Mouse (Mus musculus): ENCODE measurements around the gene Cblb.

The Cblb gene

GRCm38 (mm10) chr16:52119003-52119402, 88.0 kb downstream of the Cblb start:
- no peak for DNase-seq (ENCODE audit: inconsistent age in 2 of 2, low spot score in 1 of 2)

- DNase-seq (ENCODE audit: inconsistent age in 2 of 2, low spot score in 1 of 2) = no peak
These were observed 93.9 kb downstream of the Cblb start for GRCm38 (mm10) chr16:52124974-52125373.

DNA sequence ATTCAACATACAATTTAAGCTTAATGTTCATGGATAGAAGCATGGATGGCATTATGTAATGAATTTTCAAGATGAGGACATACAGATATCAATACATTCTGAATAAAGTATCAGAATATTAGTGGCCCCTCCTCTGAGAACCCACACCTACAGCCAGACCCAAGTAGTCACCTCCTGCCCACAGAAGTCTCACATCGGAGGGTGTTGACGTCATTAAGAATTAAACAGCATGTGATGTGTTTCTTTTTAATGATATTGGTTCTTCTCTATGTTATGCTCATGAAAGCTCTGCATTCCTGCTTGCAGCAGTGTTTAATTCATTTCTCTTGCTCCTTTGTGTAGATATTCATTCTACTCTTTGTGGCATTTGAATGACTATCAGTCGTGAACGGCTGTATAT, 94.9 kb downstream of the Cblb start:
- DNase-seq (ENCODE audit: inconsistent age in 2 of 2, low spot score in 1 of 2) = no peak

DNA sequence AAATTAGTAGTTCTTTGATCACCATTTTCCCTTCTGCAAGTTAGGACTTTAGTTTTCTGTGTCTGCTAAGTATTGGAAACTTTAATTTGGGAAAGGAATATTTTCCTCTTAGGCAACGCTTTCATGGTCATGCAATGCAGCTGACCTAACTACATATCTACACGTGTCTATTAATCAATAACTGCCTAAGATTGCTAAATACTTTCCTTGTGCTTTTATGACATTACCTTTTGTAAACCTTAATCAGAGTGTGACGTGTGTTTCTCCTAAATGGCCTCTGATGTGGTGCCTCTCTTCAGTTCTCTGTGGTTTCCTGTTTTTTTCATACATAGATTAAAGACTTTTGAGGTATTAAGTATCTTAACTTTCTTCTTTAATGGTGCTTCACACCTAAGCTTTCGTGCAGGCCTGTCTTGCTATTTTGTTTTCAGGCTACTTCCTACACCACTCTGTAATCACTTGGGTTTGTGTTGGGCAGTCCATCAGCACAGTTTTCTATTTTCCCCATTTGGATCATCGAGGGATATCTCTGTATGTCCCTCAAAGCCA, 98.4 kb downstream of the Cblb start:
- no peak for DNase-seq (ENCODE audit: inconsistent age in 2 of 2, low spot score in 1 of 2)

DNA sequence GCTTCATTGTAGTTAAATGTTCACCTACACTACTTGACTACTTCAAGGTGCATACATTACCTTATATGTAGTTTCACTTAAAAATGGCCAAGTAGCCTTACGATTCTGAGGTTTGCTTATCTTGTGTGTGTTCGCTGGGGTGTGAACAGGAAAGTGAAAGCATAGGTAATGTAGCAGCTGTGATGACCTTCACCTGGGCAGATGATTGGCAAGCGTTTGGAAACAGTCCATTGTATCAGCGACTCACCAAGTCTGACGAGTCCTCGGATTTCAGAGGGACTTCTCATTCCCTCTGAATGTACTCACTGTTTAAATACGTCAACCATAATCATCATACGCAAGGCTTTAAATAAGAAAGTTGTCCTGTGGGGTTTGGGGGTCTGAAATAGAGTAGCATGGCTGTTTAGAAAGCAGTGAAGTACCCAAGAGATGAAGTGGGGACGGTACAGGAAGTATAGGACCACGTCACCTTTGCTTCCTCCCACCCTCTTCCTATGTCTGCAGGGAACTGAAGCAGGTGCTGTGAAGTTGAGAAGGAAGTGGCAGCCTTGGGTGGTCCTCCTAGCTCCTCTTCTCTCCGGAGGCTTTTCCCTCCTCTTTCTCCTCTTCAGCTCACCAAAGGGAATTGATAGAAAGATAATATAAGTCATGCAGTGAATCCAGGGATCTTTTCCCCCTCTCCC, 101.9 kb downstream of the Cblb start:
- no peak for DNase-seq (ENCODE audit: inconsistent age in 2 of 2, low spot score in 1 of 2)

- peak; percentile 75 to 88 for DNase-seq (ENCODE audit: inconsistent age in 2 of 2, low spot score in 1 of 2)
These were observed 103.7 kb downstream of the Cblb start for GRCm38 (mm10) chr16:52134631-52135227.

GRCm38 (mm10) chr16:52135689-52136390, 104.8 kb downstream of the Cblb start:
- DNase-seq (ENCODE audit: inconsistent age in 2 of 2, low spot score in 1 of 2) = no peak

GRCm38 (mm10) chr16:52143101-52143500, 112.1 kb downstream of the Cblb start:
- no peak for DNase-seq (ENCODE audit: inconsistent age in 2 of 2, low spot score in 1 of 2)

- no peak for DNase-seq (ENCODE audit: inconsistent age in 2 of 2, low spot score in 1 of 2)
These were observed 112.8 kb downstream of the Cblb start for GRCm38 (mm10) chr16:52143818-52144217.

GRCm38 (mm10) chr16:52144792-52145191, 113.8 kb downstream of the Cblb start:
- no peak for DNase-seq (ENCODE audit: inconsistent age in 2 of 2, low spot score in 1 of 2)

DNA sequence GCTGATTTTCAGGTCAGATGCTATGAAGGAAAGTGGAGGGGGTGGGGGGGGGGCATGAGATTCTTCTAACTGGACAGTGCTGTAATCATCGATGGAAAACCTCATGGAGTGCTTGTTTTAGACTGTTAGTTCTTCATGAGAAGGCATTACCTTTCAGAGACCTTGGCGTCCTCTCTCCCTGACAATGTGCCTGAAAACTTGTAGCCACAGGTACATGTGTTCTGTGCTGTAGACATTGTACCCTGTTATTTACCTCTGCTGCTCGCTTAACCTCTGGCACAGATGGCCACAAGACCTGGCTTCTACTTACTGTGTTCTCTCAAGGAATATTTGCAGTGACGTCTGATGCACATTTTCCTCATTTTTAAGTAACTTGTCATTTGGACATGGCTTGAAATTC, 114.5 kb downstream of the Cblb start:
- no peak for DNase-seq (ENCODE audit: inconsistent age in 2 of 2, low spot score in 1 of 2)

DNA sequence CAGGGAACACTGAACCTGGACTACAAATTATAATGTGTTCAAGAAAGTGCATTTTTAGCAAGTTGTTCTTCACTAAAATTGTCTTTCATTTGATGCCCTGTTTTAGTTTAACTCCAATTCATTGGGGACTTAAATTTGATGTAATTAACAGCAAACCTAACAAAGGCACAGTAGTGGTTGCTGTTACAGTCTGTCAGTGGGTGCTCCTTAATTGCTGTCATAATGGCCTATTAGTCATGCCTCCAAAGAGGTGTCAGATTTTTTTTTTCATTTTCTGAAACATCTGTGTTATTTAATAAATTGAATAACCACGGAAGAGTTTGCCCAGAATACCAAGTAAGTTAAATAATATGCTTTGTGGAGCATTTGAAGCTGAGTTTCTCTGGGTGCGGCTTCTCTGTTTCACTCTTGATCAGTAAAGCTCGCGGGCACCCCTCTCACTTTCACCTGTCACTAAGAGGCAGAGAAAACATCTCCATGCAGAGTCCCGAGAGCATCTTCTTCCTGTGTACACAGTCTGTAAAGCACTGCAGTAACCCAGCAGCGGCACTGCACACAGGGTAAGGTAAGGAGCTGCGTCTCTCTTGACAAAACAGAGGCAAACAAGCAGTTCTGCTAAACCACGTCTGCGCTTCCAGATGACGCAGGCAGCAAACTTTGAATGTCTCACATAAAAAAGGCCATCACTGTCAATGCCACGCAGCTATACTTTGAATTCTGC, 116.1 kb downstream of the Cblb start:
- no peak for DNase-seq (ENCODE audit: inconsistent age in 2 of 2, low spot score in 1 of 2)

- DNase-seq (ENCODE audit: inconsistent age in 2 of 2, low spot score in 1 of 2) = no peak
These were observed 117.0 kb downstream of the Cblb start for GRCm38 (mm10) chr16:52148041-52148440.

DNA sequence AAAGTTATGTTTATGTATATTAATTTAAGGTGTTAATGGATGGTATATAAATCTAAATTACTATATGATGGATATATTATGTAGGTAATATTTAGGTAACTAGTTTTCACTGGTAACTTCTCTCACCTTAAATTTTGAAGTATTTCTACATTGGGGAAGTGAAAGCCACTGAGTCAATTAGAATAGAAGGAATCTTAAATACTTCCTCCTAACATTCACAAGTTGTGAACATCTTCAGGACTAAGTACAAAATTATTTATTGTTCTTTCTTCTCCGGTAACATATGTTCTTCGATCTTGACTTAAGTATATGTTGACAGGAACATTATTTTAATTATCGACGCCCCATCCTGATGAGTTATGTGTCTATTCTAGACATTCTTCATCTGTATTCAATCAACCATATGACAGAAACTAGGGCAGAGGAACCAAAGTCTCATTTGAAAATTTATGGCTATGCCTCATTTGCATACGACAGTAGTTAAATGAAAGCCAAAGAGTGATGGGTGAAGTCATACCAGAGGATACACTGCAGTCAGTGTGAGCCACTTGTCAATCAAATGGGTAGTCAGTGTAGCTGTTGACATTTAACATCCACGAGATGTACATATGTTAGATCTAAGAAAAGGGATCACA, 118.2 kb downstream of the Cblb start:
- DNase-seq (ENCODE audit: inconsistent age in 2 of 2, low spot score in 1 of 2) = no peak

GRCm38 (mm10) chr16:52155030-52155696, 124.1 kb downstream of the Cblb start:
- no peak for DNase-seq (ENCODE audit: inconsistent age in 2 of 2, low spot score in 1 of 2)

DNA sequence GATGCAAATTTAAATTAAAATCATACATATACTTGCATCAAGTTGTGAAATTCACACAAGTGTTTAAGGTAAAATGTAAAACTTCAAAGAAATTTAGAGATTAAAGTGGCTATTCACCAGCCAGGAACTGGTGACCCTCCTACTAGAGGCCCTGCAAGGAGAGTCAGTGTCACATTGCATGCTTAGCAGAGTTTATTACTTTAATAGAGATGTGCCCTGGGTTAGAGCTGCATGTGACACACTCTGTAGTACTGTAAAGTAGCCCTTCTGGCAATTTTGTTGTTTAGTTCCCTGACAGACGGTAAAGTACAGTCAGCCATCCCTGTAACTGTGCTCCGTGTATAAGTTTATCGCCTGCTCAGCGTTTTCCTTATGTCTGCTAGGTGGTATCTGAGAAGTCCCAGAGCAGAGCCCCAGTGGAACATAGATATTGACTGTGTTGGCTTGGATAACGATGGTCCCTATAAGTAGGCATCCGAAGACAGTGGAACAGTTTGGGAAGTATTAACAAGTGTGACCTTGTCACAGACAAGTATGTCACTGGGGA, 129.0 kb downstream of the Cblb start:
- no peak for DNase-seq (ENCODE audit: inconsistent age in 2 of 2, low spot score in 1 of 2)

GRCm38 (mm10) chr16:52164246-52164645, 133.2 kb downstream of the Cblb start:
- no peak for DNase-seq (ENCODE audit: inconsistent age in 2 of 2, low spot score in 1 of 2)

- DNase-seq (ENCODE audit: inconsistent age in 2 of 2, low spot score in 1 of 2) = no peak
These were observed 142.2 kb downstream of the Cblb start for GRCm38 (mm10) chr16:52173253-52173652.

DNA sequence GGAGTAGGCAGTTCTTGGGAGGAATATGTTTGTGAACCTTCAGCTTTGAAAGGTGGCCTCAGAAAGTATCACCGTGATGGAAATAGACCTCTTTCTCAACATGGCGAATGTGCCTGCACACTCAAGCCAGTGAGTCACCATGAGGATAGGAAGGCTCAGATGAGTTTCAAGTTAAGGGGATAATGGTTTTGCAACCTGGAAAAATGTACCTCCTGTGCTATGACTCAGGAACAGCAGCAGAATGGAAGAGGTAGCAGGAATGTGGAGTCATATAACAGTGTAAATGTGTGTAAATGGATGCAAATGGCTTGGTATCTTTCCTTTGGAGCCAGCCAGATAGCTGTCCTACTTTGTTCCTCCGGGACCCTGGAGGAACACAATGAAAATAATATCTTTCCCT, 148.8 kb downstream of the Cblb start:
- no peak for DNase-seq (ENCODE audit: inconsistent age in 2 of 2, low spot score in 1 of 2)

- DNase-seq (ENCODE audit: inconsistent age in 2 of 2, low spot score in 1 of 2) = peak in 1 of 2 experiments; percentile 44
These were observed 151.0 kb downstream of the Cblb start for GRCm38 (mm10) chr16:52182057-52182456.

Data from adrenal gland, adult (tissue).